Mouse (Mus musculus) cerebellum, adult 2 months (tissue): ENCODE measurements around the gene Adamtsl4.

Source experiments
- CTCF ChIP-seq: fragments of 200-500 bp; IDR thresholded peaks from 2 replicates; pipeline ENCODE4 v1.5.1; 2011; ENCODE audit warnings: low read depth, mild to moderate bottlenecking, control low read depth, low read length, moderate library complexity, borderline replicate concordance; ENCODE audit not compliant: insufficient read depth
- POLR2A ChIP-seq: fragments of 200-500 bp; IDR thresholded peaks from 2 replicates; pipeline ENCODE4 v1.6.1; 2011; ENCODE audit warnings: low read length, control low read depth, borderline replicate concordance; ENCODE audit not compliant: insufficient read depth

- TF ChIP-seq POLR2A (no peak), CTCF (no peak)
These were observed 8.2 kb downstream of the Adamtsl4 start for GRCm38 (mm10) chr3:95679551-95679950.
